Comparison of ENCODE assay signal across 14 mouse cellular contexts in genomic region chr5:45340411-45340810, GRCm38 (mm10).
"Had no signal": no experiment of that assay in that cellular context is flagged by ENCODE, and none has a peak within 500 bp of the region (broad histone marks: within the 10 kb centered on the region; RNA-seq: fewer than 3 reads in every experiment).

No protein-coding gene starts in this region.

- H3K9ac ChIP-seq: liver, embryonic 14.5 days; midbrain, embryonic 13.5 days; midbrain, embryonic 15.5 days; neural tube, embryonic 12.5 days; stomach, embryonic 15.5 days had no signal

- DNase-seq: lung, adult 18-20 months; lung, postnatal 10 days; lung, postnatal 4 days; right cerebral cortex, postnatal 14 days; thymus, postnatal 14 days; thymus, postnatal 36 days had no signal

- H3K4me2 ChIP-seq: midbrain, embryonic 11.5 days; midbrain, embryonic 13.5 days; midbrain, embryonic 15.5 days; neural tube, embryonic 12.5 days; stomach, embryonic 15.5 days had no signal

- H3K4me1 ChIP-seq: midbrain, embryonic 13.5 days; midbrain, embryonic 15.5 days; neural tube, embryonic 12.5 days; stomach, embryonic 15.5 days had no signal

- H3K36me3 ChIP-seq: midbrain, embryonic 13.5 days; midbrain, embryonic 15.5 days; neural tube, embryonic 12.5 days; stomach, embryonic 15.5 days had no signal

- H3K27me3 ChIP-seq: megakaryocyte, embryonic 14.5 days; midbrain, embryonic 13.5 days; midbrain, embryonic 15.5 days; neural tube, embryonic 12.5 days; stomach, embryonic 15.5 days had no signal

- H3K27ac ChIP-seq: liver, embryonic 14.5 days; midbrain, embryonic 13.5 days; midbrain, embryonic 15.5 days; neural tube, embryonic 12.5 days; stomach, embryonic 15.5 days; stomach, postnatal 0 days had no signal

- H3K4me3 ChIP-seq: megakaryocyte, embryonic 14.5 days; midbrain, embryonic 13.5 days; midbrain, embryonic 15.5 days; neural tube, embryonic 12.5 days; stomach, embryonic 15.5 days had no signal

- ATAC-seq: midbrain, embryonic 13.5 days; midbrain, embryonic 15.5 days had no signal

- H3K9me3 ChIP-seq: megakaryocyte, embryonic 14.5 days; midbrain, embryonic 13.5 days; midbrain, embryonic 15.5 days; neural tube, embryonic 12.5 days; stomach, embryonic 15.5 days had no signal
